Mouse (Mus musculus): ENCODE results near the gene Usp7. TPM values are rescaled to one million over a fixed set of nuclear protein-coding genes. Genes with fewer than 3 reads are reported as not detected.

Usp7 gene
- polyA plus RNA-seq, 1 experiment = 32.1 TPM

DNA sequence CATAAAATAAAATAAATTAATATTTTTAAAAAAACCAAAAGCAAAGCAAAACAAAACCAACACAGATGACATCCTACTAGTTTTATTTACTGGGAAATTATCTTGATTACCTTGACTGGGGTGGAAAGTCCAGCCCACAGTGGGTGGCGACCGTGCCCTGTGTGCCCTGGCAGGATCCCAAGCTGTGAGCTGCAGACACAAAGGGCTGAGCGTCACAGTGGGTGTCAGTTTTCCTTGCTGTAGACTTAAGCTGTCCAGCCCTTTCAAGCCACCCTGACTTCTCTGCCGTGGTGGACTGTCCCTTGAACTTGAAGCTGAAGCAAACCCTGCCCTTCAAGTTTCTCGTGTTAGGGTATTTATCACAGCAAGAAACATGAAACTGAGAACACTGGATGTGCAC lies 114.1 kb downstream of the Usp7 start:
- no peak for TF ChIP-seq GATA1 (IDR thresholded peaks at IDR 0.05; ENCODE audit: low read length)

DNA sequence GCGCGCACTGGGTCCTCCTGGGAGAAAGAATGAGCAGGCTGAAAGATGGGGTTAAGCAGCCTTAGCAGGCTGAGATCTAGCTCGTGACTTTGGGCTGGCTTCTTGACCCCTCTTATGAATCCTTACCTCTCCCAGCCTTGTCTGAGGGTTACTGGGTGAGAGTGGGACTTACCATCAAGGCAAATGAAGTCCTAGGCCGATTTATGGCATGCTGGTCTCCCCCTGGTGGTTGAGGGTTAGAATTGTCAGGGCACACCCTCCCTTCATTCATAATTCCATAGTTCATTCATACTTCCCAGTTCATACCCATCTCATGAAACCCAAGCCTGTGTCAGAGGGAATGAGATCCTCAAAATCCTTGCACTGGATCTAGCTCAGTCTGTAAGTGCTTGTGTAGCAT lies 115.3 kb downstream of the Usp7 start:
- no peak for TF ChIP-seq GATA1 (IDR thresholded peaks at IDR 0.05; ENCODE audit: low read length)

DNA sequence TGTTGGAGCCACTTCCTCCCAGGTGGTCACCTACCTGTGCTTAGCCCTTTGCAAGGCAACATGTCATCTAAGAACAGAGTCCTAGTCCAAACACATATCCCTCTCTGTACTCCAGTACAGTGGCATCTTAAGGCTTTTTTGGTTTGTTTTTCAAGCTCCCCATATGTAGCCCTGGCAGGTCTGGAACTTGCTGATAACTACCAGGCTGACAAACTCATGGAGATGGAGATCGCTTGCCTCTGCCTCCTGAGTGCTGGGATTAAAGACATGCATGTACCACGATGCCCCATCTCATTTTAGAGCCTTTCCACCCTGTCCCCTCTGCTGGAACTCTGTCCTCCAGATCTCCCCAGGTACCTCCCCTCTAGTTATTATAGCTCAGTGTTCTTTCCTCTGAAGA lies 115.9 kb downstream of the Usp7 start:
- no peak for TF ChIP-seq GATA1 (IDR thresholded peaks at IDR 0.05; ENCODE audit: low read length)

DNA sequence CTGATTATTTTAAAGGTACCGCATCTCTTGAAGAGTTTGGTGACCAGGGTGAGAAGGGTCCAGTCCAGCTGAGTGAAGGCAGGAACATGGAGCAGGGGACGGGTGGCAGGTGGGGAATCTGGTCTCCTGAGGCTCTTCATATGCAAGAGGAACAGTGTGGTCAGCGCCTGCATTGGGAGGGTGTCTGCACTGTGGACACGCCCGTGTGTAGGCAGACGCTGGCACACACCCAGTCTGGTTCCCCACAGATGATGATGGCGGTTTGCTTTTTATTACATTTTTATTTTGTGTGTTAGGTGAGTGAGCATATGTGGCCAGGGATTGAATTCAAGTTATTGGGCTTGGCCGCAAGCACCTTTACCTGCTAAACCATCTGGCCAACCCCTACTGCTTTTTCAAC lies 116.5 kb downstream of the Usp7 start:
- no peak for TF ChIP-seq GATA1 (IDR thresholded peaks at IDR 0.05; ENCODE audit: low read length)

DNA sequence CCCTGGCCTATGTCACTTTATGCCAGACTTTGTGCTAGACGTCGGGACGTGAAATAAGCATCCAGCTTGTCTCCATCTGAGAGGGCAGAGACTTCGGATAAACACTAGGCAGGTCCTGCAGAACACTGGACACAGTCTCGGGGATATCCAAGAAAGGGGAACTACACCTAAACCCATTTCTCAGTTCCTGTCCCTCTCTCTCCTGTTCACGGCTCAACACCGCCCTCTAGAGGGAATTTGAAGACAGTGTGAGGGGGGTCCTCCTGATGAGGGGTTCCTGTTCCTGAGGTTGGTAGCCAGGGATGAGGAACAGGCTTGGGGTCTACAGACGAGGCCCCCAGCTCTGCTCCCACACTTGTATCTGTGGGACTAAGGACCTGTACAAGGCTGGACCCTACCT lies 117.9 kb downstream of the Usp7 start:
- TF ChIP-seq GATA1 (IDR thresholded peaks at IDR 0.05; ENCODE audit: low read length) = no peak

GRCm38 (mm10) chr16:8673343-8673742 lies 118.8 kb downstream of the Usp7 start:
- TF ChIP-seq GATA1 (IDR thresholded peaks at IDR 0.05; ENCODE audit: low read length) = no peak

DNA sequence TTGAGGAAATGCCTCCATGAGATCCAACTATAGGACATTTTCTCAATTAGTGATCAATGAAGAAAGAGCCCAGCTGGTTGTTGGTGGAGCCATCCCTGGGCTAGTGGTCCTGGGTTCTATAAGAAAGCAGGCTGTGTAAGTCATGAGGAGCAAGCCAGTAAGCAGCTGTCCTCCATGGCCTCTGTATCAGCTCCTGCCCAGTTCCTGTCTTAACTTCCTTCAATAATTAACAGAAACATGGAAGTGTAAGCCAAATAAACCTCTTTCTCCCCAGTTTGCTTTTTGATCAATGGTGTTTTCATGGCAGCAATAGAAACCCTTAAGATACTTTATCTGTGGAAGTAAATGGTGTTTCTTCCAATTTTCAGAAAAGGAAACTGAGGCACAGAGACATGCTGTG lies 119.3 kb downstream of the Usp7 start:
- no peak for TF ChIP-seq GATA1 (IDR thresholded peaks at IDR 0.05; ENCODE audit: low read length)

- no peak for TF ChIP-seq GATA1 (IDR thresholded peaks at IDR 0.05; ENCODE audit: low read length)
Observed at GRCm38 (mm10) chr16:8672350-8672687, 119.8 kb downstream of the Usp7 start.

GRCm38 (mm10) chr16:8671551-8672349 lies 120.4 kb downstream of the Usp7 start, which contains the start of gene Carhsp1:
Gene Carhsp1 (minus strand): TSS chr16:8672155.
- TF ChIP-seq GATA1 (IDR thresholded peaks at IDR 0.05; ENCODE audit: low read length) = no peak

GRCm38 (mm10) chr16:8670041-8671035 lies 121.8 kb downstream of the Usp7 start:
- no peak for TF ChIP-seq GATA1 (IDR thresholded peaks at IDR 0.05; ENCODE audit: low read length)

DNA sequence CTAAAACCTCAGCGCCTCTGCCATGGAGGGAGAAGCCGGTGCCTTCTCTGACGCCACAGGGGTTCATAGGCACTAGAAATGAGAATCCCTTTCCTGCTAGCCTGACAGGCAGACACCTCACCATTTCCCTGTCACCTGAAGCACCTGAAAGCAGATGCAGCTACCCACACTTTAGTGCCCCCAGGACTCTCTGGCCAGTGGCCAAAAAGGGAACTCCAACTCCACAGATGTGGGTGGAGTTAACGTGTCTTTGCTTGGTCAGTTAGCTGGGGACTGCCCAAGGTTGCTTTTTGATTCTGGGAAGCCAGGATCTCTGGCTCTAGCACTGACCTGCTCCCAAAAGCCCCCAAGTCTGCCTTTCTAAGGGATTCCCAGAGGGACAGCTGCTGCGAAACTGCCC lies 122.7 kb downstream of the Usp7 start:
- TF ChIP-seq GATA1 (IDR thresholded peaks at IDR 0.05; ENCODE audit: low read length) = no peak

DNA sequence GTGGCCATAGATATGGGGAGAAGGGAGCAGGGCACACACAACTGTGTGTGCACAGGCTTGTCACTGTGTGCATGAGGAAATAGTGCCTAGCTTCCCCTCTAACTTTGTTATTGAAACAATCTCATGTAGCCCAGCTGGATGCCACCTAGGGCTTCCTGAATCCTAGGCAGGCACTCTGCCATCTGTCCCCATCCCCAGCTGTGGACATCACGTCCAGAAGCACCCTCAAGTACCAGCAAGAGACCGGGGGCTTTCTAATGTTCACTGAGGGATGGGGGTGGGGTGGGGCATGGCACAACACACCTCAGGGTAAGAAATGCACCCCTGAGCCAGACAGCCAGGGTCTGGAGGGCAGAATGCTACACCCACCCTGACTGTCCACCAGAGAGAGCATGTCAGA lies 123.7 kb downstream of the Usp7 start:
- TF ChIP-seq GATA1 (IDR thresholded peaks at IDR 0.05; ENCODE audit: low read length) = no peak

DNA sequence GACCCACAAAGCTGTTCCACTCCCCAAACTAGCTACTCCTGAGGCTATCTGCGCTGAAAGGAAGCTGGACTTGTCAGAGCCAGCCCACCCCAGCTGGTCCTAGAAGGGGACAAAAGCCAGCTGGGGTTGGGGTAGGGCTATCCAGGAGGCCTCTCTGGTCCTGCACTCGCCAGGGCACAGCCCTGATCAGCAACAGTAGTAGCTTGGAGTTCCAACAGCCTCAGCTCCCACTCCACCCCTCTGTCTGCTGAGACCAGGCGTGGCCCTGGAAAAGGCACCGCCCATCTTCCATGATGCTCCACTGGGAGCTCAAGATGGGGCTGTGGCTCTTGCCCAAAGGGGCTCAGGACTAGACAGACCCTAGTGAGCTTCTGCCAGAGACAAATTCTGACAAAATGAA lies 124.3 kb downstream of the Usp7 start:
- no peak for TF ChIP-seq GATA1 (IDR thresholded peaks at IDR 0.05; ENCODE audit: low read length)

GRCm38 (mm10) chr16:8667261-8667660 lies 124.8 kb downstream of the Usp7 start:
- no peak for TF ChIP-seq GATA1 (IDR thresholded peaks at IDR 0.05; ENCODE audit: low read length)

DNA sequence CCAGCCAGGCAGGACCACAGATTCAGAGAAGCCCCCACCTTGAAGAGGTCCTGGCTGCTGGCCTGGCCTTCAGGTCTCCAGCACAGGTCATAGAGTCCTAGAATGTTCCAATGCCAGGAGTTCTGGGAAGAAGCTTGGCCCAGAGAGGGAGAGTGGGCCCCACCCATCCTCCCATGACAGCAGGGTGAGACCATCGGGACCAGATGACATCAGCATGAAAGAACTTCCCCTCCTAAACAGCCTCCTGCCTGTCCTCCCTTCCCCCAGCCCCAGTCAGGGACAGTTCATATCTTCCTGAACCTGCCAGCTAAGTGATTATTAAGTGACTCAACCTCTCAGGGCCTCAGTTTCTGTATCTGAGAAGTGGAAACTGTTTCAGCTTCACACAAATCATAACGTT lies 125.7 kb downstream of the Usp7 start:
- TF ChIP-seq GATA1 (IDR thresholded peaks at IDR 0.05; ENCODE audit: low read length) = no peak

GRCm38 (mm10) chr16:8665367-8665766 lies 126.7 kb downstream of the Usp7 start:
- no peak for TF ChIP-seq GATA1 (IDR thresholded peaks at IDR 0.05; ENCODE audit: low read length)
